Mouse (Mus musculus): ENCODE measurements around the gene Clk3.

GRCm38 (mm10) chr9:57724701-57725100, 41.0 kb downstream of the Clk3 start:
- no peak for TF ChIP-seq CTCF (IDR thresholded peaks at IDR 0.05; ENCODE audit: low read depth)
- TF ChIP-seq EP300 (IDR thresholded peaks at IDR 0.05; ENCODE audit: low read depth) = no peak
